Mouse (Mus musculus) heart, postnatal 25 days (tissue): Measurements from ENCODE around the gene Krtap9-5. TPM values are rescaled to one million over a fixed set of nuclear protein-coding genes. Genes with fewer than 3 reads are reported as not detected.

Source experiments
- total RNA-seq, 2 experiments: library from RNA; stranded (reverse); gene quantifications; 2 replicates each; pipeline ENCODE4 v1.2.3; 2021

Krtap9-5 gene
- total RNA-seq, 2 experiments from 2014 or later = not detected

Other genes starting within 250 kb of the Krtap9-5 start
- not detected for gene Gm14180, start 214.2 kb upstream of the Krtap9-5 start, total RNA-seq
- gene Gm11595, start 175.6 kb upstream of the Krtap9-5 start, total RNA-seq = not detected
- gene Krtap4-8, start 167.8 kb upstream of the Krtap9-5 start, total RNA-seq = not detected
- gene Krtap4-9, start 163.3 kb upstream of the Krtap9-5 start, total RNA-seq = not detected
- gene Gm11596, start 155.0 kb upstream of the Krtap9-5 start, total RNA-seq = not detected
- gene Gm11569, start 149.5 kb upstream of the Krtap9-5 start, total RNA-seq = not detected
- gene Gm11554, start 144.0 kb upstream of the Krtap9-5 start, total RNA-seq = not detected
- not detected for gene Krtap4-13, start 138.6 kb upstream of the Krtap9-5 start, total RNA-seq
- gene Gm11564, start 132.8 kb upstream of the Krtap9-5 start, total RNA-seq = not detected
- not detected for gene 2300003K06Rik, start 110.4 kb upstream of the Krtap9-5 start, total RNA-seq
- gene Krtap4-16, start 96.9 kb upstream of the Krtap9-5 start, total RNA-seq = not detected
- gene Gm11568, start 90.6 kb upstream of the Krtap9-5 start, total RNA-seq = not detected
- gene Gm11559, start 84.0 kb upstream of the Krtap9-5 start, total RNA-seq = not detected
- not detected for gene Krtap9-1, start 75.1 kb upstream of the Krtap9-5 start, total RNA-seq
- not detected for gene Gm11567, start 69.3 kb upstream of the Krtap9-5 start, total RNA-seq
- gene Krtap31-1, start 40.6 kb upstream of the Krtap9-5 start, total RNA-seq = not detected
- gene Gm11565, start 33.7 kb upstream of the Krtap9-5 start, total RNA-seq = not detected
- not detected for gene Krtap31-2, start 12.2 kb upstream of the Krtap9-5 start, total RNA-seq
- gene Krtap29-1, start 30.6 kb downstream of the Krtap9-5 start, total RNA-seq = not detected
- not detected for gene Krtap16-1, start 38.1 kb downstream of the Krtap9-5 start, total RNA-seq
- gene Krtap17-1, start 45.5 kb downstream of the Krtap9-5 start, total RNA-seq = not detected
- not detected for gene Krt33a, start 67.7 kb downstream of the Krtap9-5 start, total RNA-seq
- gene Krt33b, start 81.4 kb downstream of the Krtap9-5 start, total RNA-seq = not detected
- not detected for gene Krt34, start 93.1 kb downstream of the Krtap9-5 start, total RNA-seq
- not detected for gene Krt31, start 102.1 kb downstream of the Krtap9-5 start, total RNA-seq
- gene Krt32, start 139.8 kb downstream of the Krtap9-5 start, total RNA-seq = not detected
- not detected for gene Krt35, start 147.8 kb downstream of the Krtap9-5 start, total RNA-seq
- not detected for gene Krt36, start 157.2 kb downstream of the Krtap9-5 start, total RNA-seq
- gene Krt13, start 173.1 kb downstream of the Krtap9-5 start, total RNA-seq = not detected
- gene Krt15, start 187.5 kb downstream of the Krtap9-5 start, total RNA-seq = not detected
- 10 to 100 TPM in 1 of 2 experiments, 1 to 10 TPM in 1; 9.8 to 16.4 TPM for gene Krt19, start 200.2 kb downstream of the Krtap9-5 start, total RNA-seq
- gene Krt9, start 244.8 kb downstream of the Krtap9-5 start, total RNA-seq = not detected